9 mouse cellular contexts compared by ENCODE assay signal in the genomic region with DNA sequence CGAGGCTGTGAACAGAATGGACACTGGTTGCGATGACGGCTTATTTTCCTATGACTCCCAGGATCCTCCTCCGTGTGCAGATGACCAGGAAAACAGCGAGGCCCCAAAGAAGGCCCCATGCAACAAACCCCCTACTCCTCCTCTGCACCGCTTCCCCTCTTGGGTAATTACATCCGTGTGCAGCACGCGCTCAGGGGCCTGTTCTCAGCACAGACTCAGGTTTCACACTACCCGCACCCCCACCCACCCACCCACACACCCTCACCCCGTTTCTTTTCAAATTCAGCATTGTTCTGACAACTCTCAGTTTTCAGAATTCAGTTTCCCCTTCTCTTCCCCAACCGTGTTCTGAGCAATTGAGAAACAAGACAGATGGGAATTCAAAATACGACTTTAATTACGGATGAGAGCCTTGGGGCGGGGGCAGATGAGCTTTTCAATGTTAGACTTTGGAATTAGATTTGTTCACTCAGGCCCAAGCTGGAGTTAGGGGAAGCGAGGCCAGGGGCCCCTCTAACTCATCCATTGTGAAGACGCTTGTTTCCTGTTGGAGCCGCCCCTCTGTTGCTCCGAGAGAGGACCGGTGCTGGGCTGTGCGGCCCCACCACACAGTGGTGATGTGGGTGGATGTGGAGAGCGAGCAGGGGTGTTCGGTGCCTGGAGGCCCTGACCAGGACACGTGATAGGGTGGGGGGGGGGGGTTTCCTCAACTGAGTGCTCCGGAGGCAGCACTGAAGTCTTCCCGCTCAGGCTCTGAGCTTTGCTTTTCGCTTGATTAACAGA. TPM values are rescaled to one million over a fixed set of nuclear protein-coding genes. Genes with fewer than 3 reads are reported as not detected.
A peak's percentile ranks its signal among the peaks of the same experiment; 100 is the strongest.
DNase-seq lines count a peak whose midpoint lies in the region; ATAC-seq lines count a peak whose summit lies in the region.
"Had no signal": no experiment of that assay in that cellular context is flagged by ENCODE, and none has a peak within 500 bp of the region (broad histone marks: within the 10 kb centered on the region; RNA-seq: fewer than 3 reads in every experiment).

No protein-coding gene starts in this region.

- peak overlapping the region; percentile 75 for H3K27ac ChIP-seq in midbrain, embryonic 10.5 days (replicated peaks)
- no peak overlapping the region for H3K27ac ChIP-seq in midbrain, embryonic 16.5 days (ENCODE audit: low read length)
- peak overlapping the region; percentile 81 for H3K27ac ChIP-seq in forebrain, embryonic 10.5 days
- H3K27ac ChIP-seq in limb, embryonic 13.5 days, result no peak overlapping the region
- H3K27ac ChIP-seq: left cerebral cortex, adult 2 months had no signal

- H3K4me1 ChIP-seq in midbrain, embryonic 10.5 days, result peaks cover 17% of the 10 kb centered on the region
- no peaks in the 10 kb centered on the region for H3K4me1 ChIP-seq in midbrain, embryonic 16.5 days (ENCODE audit: control insufficient read depth, insufficient read depth, low read length)
- H3K4me1 ChIP-seq in forebrain, embryonic 10.5 days, result peaks cover 23% of the 10 kb centered on the region
- H3K4me1 ChIP-seq in limb, embryonic 13.5 days, result peaks cover 4% of the 10 kb centered on the region; the same call in 1 of the 2 replicates

- H3K9ac ChIP-seq in midbrain, embryonic 16.5 days (ENCODE audit: low read depth, low read length), result no peak overlapping the region
- H3K9ac ChIP-seq in limb, embryonic 13.5 days, result no peak overlapping the region

- H3K27me3 ChIP-seq in midbrain, embryonic 10.5 days (ENCODE audit: low read depth, poor library complexity, severe bottlenecking), result no peaks in the 10 kb centered on the region
- no peaks in the 10 kb centered on the region for H3K27me3 ChIP-seq in midbrain, embryonic 16.5 days (ENCODE audit: control insufficient read depth, insufficient read depth, low read depth, low read length)
- H3K27me3 ChIP-seq in forebrain, embryonic 10.5 days (ENCODE audit: poor library complexity, severe bottlenecking), result no peaks in the 10 kb centered on the region
- no peaks in the 10 kb centered on the region for H3K27me3 ChIP-seq in limb, embryonic 13.5 days

- no peak overlapping the region for H3K4me2 ChIP-seq in midbrain, embryonic 16.5 days (ENCODE audit: low read length)
- H3K4me2 ChIP-seq in limb, embryonic 13.5 days (replicated peaks), result no peak overlapping the region

- 0 out of 2 replicates have a peak overlapping the region, but pooled peaks have one; percentile 16 for H3K4me3 ChIP-seq in midbrain, embryonic 10.5 days
- H3K4me3 ChIP-seq in midbrain, embryonic 16.5 days (ENCODE audit: low read depth, low read length), result no peak overlapping the region
- H3K4me3 ChIP-seq in forebrain, embryonic 10.5 days, result peak overlapping the region; percentile 0; the same call in 1 of the 2 replicates
- H3K4me3 ChIP-seq in limb, embryonic 13.5 days, result no peak overlapping the region
- H3K4me3 ChIP-seq: left cerebral cortex, adult 2 months had no signal

- peak; percentile 24 for DNase-seq in midbrain, embryonic 10.5 days (ENCODE audit: low spot score)
- peak; percentile 37 for DNase-seq in forebrain, embryonic 10.5 days (ENCODE audit: extremely low spot score, low spot score)
- DNase-seq in thymus, postnatal 36 days, result peak; percentile 4 to 28
- DNase-seq in adrenal gland, postnatal 4 days (ENCODE audit: low spot score in 2 of 2), result no peak
- no peak for DNase-seq in gastrocnemius, postnatal 25 days
- DNase-seq in adipocyte (ENCODE audit: low spot score), result no peak

- WGBS in midbrain, embryonic 10.5 days, result 58% methylated on average over 27 of the region's 27 CpGs
- WGBS in midbrain, embryonic 16.5 days, result 51% methylated on average over 27 of the region's 27 CpGs
- 49% methylated on average over 27 of the region's 27 CpGs for WGBS in forebrain, embryonic 10.5 days
- WGBS in limb, embryonic 13.5 days, result 55% methylated on average over 26 of the region's 27 CpGs

- ATAC-seq in midbrain, embryonic 16.5 days, result no peak
- ATAC-seq in limb, embryonic 13.5 days (ENCODE audit: low FRiP score, low read depth), result peak; percentile 66

- 0 out of 2 replicates have a peak, but pooled peaks cover 10% of the 10 kb centered on the region for H3K36me3 ChIP-seq in midbrain, embryonic 10.5 days
- H3K36me3 ChIP-seq in midbrain, embryonic 16.5 days (ENCODE audit: control insufficient read depth, insufficient read depth, low read length), result no peaks in the 10 kb centered on the region
- peaks cover 17% of the 10 kb centered on the region for H3K36me3 ChIP-seq in forebrain, embryonic 10.5 days (replicated peaks)
- H3K36me3 ChIP-seq in limb, embryonic 13.5 days, result peaks cover 33% of the 10 kb centered on the region

- H3K9me3 ChIP-seq in midbrain, embryonic 10.5 days (replicated peaks), result no peaks in the 10 kb centered on the region
- no peaks in the 10 kb centered on the region for H3K9me3 ChIP-seq in midbrain, embryonic 16.5 days (replicated peaks; ENCODE audit: control insufficient read depth, low read length, poor library complexity, severe bottlenecking)
- H3K9me3 ChIP-seq in forebrain, embryonic 10.5 days, result no peaks in the 10 kb centered on the region
- no peaks in the 10 kb centered on the region for H3K9me3 ChIP-seq in limb, embryonic 13.5 days

RNA-seq across cellular contexts. Expression of gene Plekhh2, which starts 55.3 kb away (rescaled TPM):
- 2.9 and 4.0 TPM in 2 replicates for polyA plus RNA-seq in midbrain, embryonic 10.5 days (2016; fragmentation: Nextera tagmentation; extraction: Ambion mirVana)
- polyA plus RNA-seq in midbrain, embryonic 16.5 days (2015; fragmentation: Nextera tagmentation; extraction: Ambion mirVana), result 1.9 and 2.3 TPM in 2 replicates
- polyA plus RNA-seq in forebrain, embryonic 10.5 days (2016; fragmentation: Nextera tagmentation; extraction: Ambion mirVana), result 3.5 and 3.8 TPM in 2 replicates
- 8.1 and 8.8 TPM in 2 replicates for polyA plus RNA-seq in limb, embryonic 13.5 days (2015; fragmentation: Nextera tagmentation; extraction: Ambion mirVana)
- total RNA-seq in adrenal gland, postnatal 4 days (2021), result 10 to 100 TPM; 12.0 to 13.7 TPM
- total RNA-seq in gastrocnemius, postnatal 25 days (2021), result 1 to 10 TPM; 2.2 to 2.3 TPM

RNA-seq across cellular contexts. Expression of gene Dync2li1, which starts 59.3 kb away (rescaled TPM):
- polyA plus RNA-seq in midbrain, embryonic 10.5 days (2016; fragmentation: Nextera tagmentation; extraction: Ambion mirVana), result 30.9 and 32.7 TPM in 2 replicates
- polyA plus RNA-seq in midbrain, embryonic 16.5 days (2015; fragmentation: Nextera tagmentation; extraction: Ambion mirVana), result 38.8 and 40.6 TPM in 2 replicates
- polyA plus RNA-seq in forebrain, embryonic 10.5 days (2016; fragmentation: Nextera tagmentation; extraction: Ambion mirVana), result 35.5 and 36.0 TPM in 2 replicates
- 36.4 and 39.9 TPM in 2 replicates for polyA plus RNA-seq in limb, embryonic 13.5 days (2015; fragmentation: Nextera tagmentation; extraction: Ambion mirVana)
- 10 to 100 TPM; 23.2 to 28.2 TPM for total RNA-seq in adrenal gland, postnatal 4 days (2021)
- total RNA-seq in gastrocnemius, postnatal 25 days (2021), result 1 to 10 TPM; 3.1 to 3.6 TPM

Comparison
In these comparisons a context has a peak if more than half of its experiments do, and no peak if none do; other contexts are left out.
1. H3K27ac ChIP-seq: peak in midbrain, embryonic 10.5 days (single experiment) and forebrain, embryonic 10.5 days (single experiment); none in midbrain, embryonic 16.5 days (single experiment) and limb, embryonic 13.5 days (single experiment).
2. H3K4me3 ChIP-seq: peak in midbrain, embryonic 10.5 days (single experiment) and forebrain, embryonic 10.5 days (single experiment); none in midbrain, embryonic 16.5 days (single experiment) and limb, embryonic 13.5 days (single experiment).
3. DNase-seq: peak in midbrain, embryonic 10.5 days (single experiment), forebrain, embryonic 10.5 days (single experiment) and thymus, postnatal 36 days (2 of 2); none in adrenal gland, postnatal 4 days (0 of 2), gastrocnemius, postnatal 25 days (single experiment) and adipocyte (single experiment).